In genomic region chr11:30197564-30198090, GRCm38 (mm10) we compare ENCODE assay signal across 7 mouse cellular contexts.
A peak's percentile ranks its signal among the peaks of the same experiment; 100 is the strongest.
DNase-seq lines count a peak whose midpoint lies in the region; ATAC-seq and TF ChIP-seq lines count a peak whose summit lies in the region.

No protein-coding gene starts in this region.

- H3K4me2 ChIP-seq in forebrain, postnatal 0 days (ENCODE audit: low read depth), result peak overlapping the region; percentile 63
- H3K4me2 ChIP-seq in hindbrain, embryonic 15.5 days, result peak overlapping the region; percentile 87
- peak overlapping the region; percentile 72 for H3K4me2 ChIP-seq in liver, embryonic 16.5 days (ENCODE audit: low read depth, low read length)
- H3K4me2 ChIP-seq in neural tube, embryonic 12.5 days (replicated peaks), result peak overlapping the region; percentile 85

- no peaks in the 10 kb centered on the region for H3K9me3 ChIP-seq in forebrain, postnatal 0 days (ENCODE audit: low read length)
- no peaks in the 10 kb centered on the region for H3K9me3 ChIP-seq in hindbrain, embryonic 15.5 days
- H3K9me3 ChIP-seq in liver, embryonic 16.5 days (replicated peaks; ENCODE audit: control insufficient read depth, low read length), result no peaks in the 10 kb centered on the region
- no peaks in the 10 kb centered on the region for H3K9me3 ChIP-seq in neural tube, embryonic 12.5 days

- no peak for TF ChIP-seq CTCF in Patski (IDR thresholded peaks at IDR 0.05)
- no peak for TF ChIP-seq CTCF in forebrain, postnatal 0 days (IDR thresholded peaks at IDR 0.05; ENCODE audit: low read depth)

- peaks cover 8% of the 10 kb centered on the region; the same call in 1 of the 2 replicates for H3K36me3 ChIP-seq in forebrain, postnatal 0 days (ENCODE audit: insufficient read depth)
- H3K36me3 ChIP-seq in hindbrain, embryonic 15.5 days, result peaks cover 10% of the 10 kb centered on the region; the same call in 1 of the 2 replicates
- H3K36me3 ChIP-seq in liver, embryonic 16.5 days (ENCODE audit: control insufficient read depth, insufficient read depth), result no peaks in the 10 kb centered on the region
- H3K36me3 ChIP-seq in neural tube, embryonic 12.5 days, result peaks cover 5% of the 10 kb centered on the region

- CTCF ChIA-PET in Patski (lab: Charles Lee), result no interaction called here

- no peaks in the 10 kb centered on the region for H3K27me3 ChIP-seq in Patski
- no peaks in the 10 kb centered on the region for H3K27me3 ChIP-seq in forebrain, postnatal 0 days (ENCODE audit: insufficient read depth, low read length)
- H3K27me3 ChIP-seq in hindbrain, embryonic 15.5 days, result no peaks in the 10 kb centered on the region
- peaks cover 16% of the 10 kb centered on the region for H3K27me3 ChIP-seq in liver, embryonic 16.5 days (ENCODE audit: control insufficient read depth, insufficient read depth, low read depth, low read length)
- H3K27me3 ChIP-seq in neural tube, embryonic 12.5 days (replicated peaks), result no peaks in the 10 kb centered on the region

- H3K4me1 ChIP-seq in forebrain, postnatal 0 days (ENCODE audit: insufficient read depth), result peaks cover 3% of the 10 kb centered on the region; the same call in 1 of the 2 replicates
- peaks cover 32% of the 10 kb centered on the region for H3K4me1 ChIP-seq in hindbrain, embryonic 15.5 days (replicated peaks)
- H3K4me1 ChIP-seq in liver, embryonic 16.5 days (ENCODE audit: control insufficient read depth, low read depth, low read length), result peaks cover 4% of the 10 kb centered on the region
- peaks cover 14% of the 10 kb centered on the region for H3K4me1 ChIP-seq in neural tube, embryonic 12.5 days

- in situ Hi-C loops in Patski (cut with MboI; ENCODE audit: low pct_unique_long_range_greater_than_20kb), result no loop called here

- peak; percentile 33 for ATAC-seq in Patski
- ATAC-seq in forebrain, postnatal 0 days, result peak; percentile 25
- peak; percentile 66 for ATAC-seq in hindbrain, embryonic 15.5 days (ENCODE audit: low FRiP score, low read depth)
- ATAC-seq in liver, embryonic 16.5 days (ENCODE audit: low read depth), result peak; percentile 79
- ATAC-seq in neural tube, embryonic 12.5 days (ENCODE audit: low FRiP score, low read depth), result peak; percentile 79

- no peak for DNase-seq in Patski (ENCODE audit: low read depth, low spot score)
- peak; percentile 34 for DNase-seq in cerebellum, adult 11 months
- DNase-seq in forebrain, postnatal 0 days, result no peak
- peak; percentile 47 to 52 for DNase-seq in thymus, postnatal 10 days (ENCODE audit: low spot score in 2 of 2)

- POLR2A ChIA-PET in Patski (lab: Charles Lee), result interaction anchor here (0.8 kb wide), 1 partner anchor 68 kb away, joined by 4 read pairs; no protein-coding TSS in a partner anchor

- H3K4me3 ChIP-seq in forebrain, postnatal 0 days (ENCODE audit: low read depth, low read length), result peak overlapping the region; percentile 38
- peak overlapping the region; percentile 44 for H3K4me3 ChIP-seq in hindbrain, embryonic 15.5 days
- peak overlapping the region; percentile 64 for H3K4me3 ChIP-seq in liver, embryonic 16.5 days (ENCODE audit: low read depth, low read length)
- H3K4me3 ChIP-seq in neural tube, embryonic 12.5 days, result peak overlapping the region; percentile 53

- 0 out of 2 replicates have a peak overlapping the region, but pooled peaks have one; percentile 4 for H3K27ac ChIP-seq in forebrain, postnatal 0 days (ENCODE audit: low read depth, low read length)
- peak overlapping the region; percentile 68 for H3K27ac ChIP-seq in hindbrain, embryonic 15.5 days (replicated peaks)
- H3K27ac ChIP-seq in liver, embryonic 16.5 days (ENCODE audit: low read length), result peak overlapping the region; percentile 83
- H3K27ac ChIP-seq in neural tube, embryonic 12.5 days, result no peak overlapping the region

- H3K9ac ChIP-seq in forebrain, postnatal 0 days, result peak overlapping the region; percentile 53
- H3K9ac ChIP-seq in hindbrain, embryonic 15.5 days, result peak overlapping the region; percentile 50
- H3K9ac ChIP-seq in liver, embryonic 16.5 days (ENCODE audit: low read depth, low read length), result peak overlapping the region; percentile 67
- H3K9ac ChIP-seq in neural tube, embryonic 12.5 days, result peak overlapping the region; percentile 68

- WGBS in forebrain, postnatal 0 days, result 5% methylated on average over 21 of the region's 21 CpGs
- 3% methylated on average over 21 of the region's 21 CpGs for WGBS in hindbrain, embryonic 15.5 days
- WGBS in liver, embryonic 16.5 days (ENCODE audit: insufficient replicate concordance), result under 1% methylated on average over 21 of the region's 21 CpGs
- WGBS in neural tube, embryonic 12.5 days, result 2% methylated on average over 21 of the region's 21 CpGs

Comparison
In these comparisons a context has a peak if more than half of its experiments do, and no peak if none do; other contexts are left out.
1. ATAC-seq: peak in every context shown above with its lines; median percentile 79 in liver, embryonic 16.5 days; 79 in neural tube, embryonic 12.5 days; 66 in hindbrain, embryonic 15.5 days; 33 in Patski; 25 in forebrain, postnatal 0 days.
2. DNase-seq: peak in cerebellum, adult 11 months (single experiment) and thymus, postnatal 10 days (2 of 2); none in Patski (single experiment) and forebrain, postnatal 0 days (single experiment).
3. Peak in every context shown above with its lines, with median percentiles within 50 percentile points of each other: H3K4me2 ChIP-seq, H3K4me3 ChIP-seq and H3K9ac ChIP-seq.